Mouse (Mus musculus) myocyte (in vitro differentiated cells): ENCODE results near the gene Prpf31. TPM values are rescaled to one million over a fixed set of nuclear protein-coding genes. Genes with fewer than 3 reads are reported as not detected.

ENCODE experiments used
- H3K27me3 ChIP-seq: one replicate; pipeline ENCODE4 v1.6.1; 2011; ENCODE audit not compliant: control insufficient read depth, insufficient read depth, insufficient read length
- H3K36me3 ChIP-seq: one replicate; pipeline ENCODE4 v1.6.1; 2011; ENCODE audit not compliant: control insufficient read depth, insufficient read depth
- H3K4me2 ChIP-seq: one replicate; pipeline ENCODE4 v1.6.1; 2011; ENCODE audit warnings: low read depth, control low read depth
- H3K4me3 ChIP-seq: one replicate; pipeline ENCODE4 v1.5.1; 2011; ENCODE audit warnings: mild to moderate bottlenecking, control low read depth, moderate library complexity
- H3K79me2 ChIP-seq: one replicate; pipeline ENCODE4 v1.6.1; 2011; ENCODE audit not compliant: control insufficient read depth, insufficient read depth
- H3ac ChIP-seq: one replicate; pipeline ENCODE4 v1.6.1; 2011; ENCODE audit not compliant: control insufficient read depth, insufficient read length
- CEBPB ChIP-seq: IDR thresholded peaks from 2 replicates; pipeline ENCODE4 v1.6.1; 2011; ENCODE audit warnings: mild to moderate bottlenecking, moderate library complexity; ENCODE audit not compliant: poor library complexity, insufficient read depth, severe bottlenecking
- E2F4 ChIP-seq: IDR thresholded peaks from one replicate; pipeline ENCODE4 v1.6.1; 2011; ENCODE audit warnings: mild to moderate bottlenecking, control low read depth, moderate library complexity; ENCODE audit not compliant: insufficient read depth
- MAX ChIP-seq: IDR thresholded peaks from one replicate; pipeline ENCODE4 v1.6.1; 2011; ENCODE audit warnings: low read depth, mild to moderate bottlenecking, control low read depth
- MYOD1 ChIP-seq, 3 experiments: IDR thresholded peaks; one replicate each; pipeline ENCODE4 v1.6.1; 2011; ENCODE audit warnings: control low read depth in 2 of 3, low read depth in 2 of 3, mild to moderate bottlenecking in 2 of 3, moderate library complexity in 1 of 3; ENCODE audit not compliant: insufficient read length in 2 of 3, control insufficient read depth in 1 of 3
- MYOG ChIP-seq, 3 experiments: IDR thresholded peaks; one replicate each; pipeline ENCODE4 v1.6.1; 2011; ENCODE audit warnings: control low read depth in 2 of 3, low read depth in 2 of 3, mild to moderate bottlenecking in 2 of 3; ENCODE audit not compliant: insufficient read length in 2 of 3, control insufficient read depth in 1 of 3, insufficient read depth in 1 of 3
- POLR2A ChIP-seq: IDR thresholded peaks from one replicate; pipeline ENCODE4 v1.6.1; 2011; ENCODE audit warnings: low read depth, mild to moderate bottlenecking, control low read depth, moderate library complexity; ENCODE audit not compliant: insufficient read length
- POLR2AphosphoS2 ChIP-seq: IDR thresholded peaks from one replicate; pipeline ENCODE4 v1.6.1; 2011; ENCODE audit warnings: low read depth, control low read depth; ENCODE audit not compliant: insufficient read length
- REST ChIP-seq: IDR thresholded peaks from one replicate; pipeline ENCODE4 v1.6.1; 2011; ENCODE audit warnings: mild to moderate bottlenecking, control low read depth, moderate library complexity; ENCODE audit not compliant: insufficient read depth, insufficient read length
- SRF ChIP-seq: IDR thresholded peaks from one replicate; pipeline ENCODE4 v1.6.1; 2011; ENCODE audit warnings: low read depth; ENCODE audit not compliant: control insufficient read depth, insufficient read length
- TCF12 ChIP-seq: IDR thresholded peaks from one replicate; pipeline ENCODE4 v1.6.1; 2011; ENCODE audit warnings: mild to moderate bottlenecking, control low read depth; ENCODE audit not compliant: poor library complexity, insufficient read depth, severe bottlenecking
- TCF3 ChIP-seq: IDR thresholded peaks from one replicate; pipeline ENCODE4 v1.6.1; 2011; ENCODE audit warnings: low read depth, control low read depth; ENCODE audit not compliant: insufficient read length
- USF1 ChIP-seq: IDR thresholded peaks from one replicate; pipeline ENCODE4 v1.6.1; 2011; ENCODE audit warnings: low read depth, mild to moderate bottlenecking, control low read depth, moderate library complexity
- polyA plus RNA-seq: library from polyadenylated mRNA; unstranded; fragments of >200 nt; fragmentation: generic; extraction: Trizol; gene quantifications from one replicate; pipeline ENCODE4 v1.2.1, GENCODE M21; 2012; ENCODE audit warnings: missing spikeins

Prpf31 gene
- polyA plus RNA-seq, 1 experiment: 54.8 TPM

GRCm38 (mm10) chr7:3677342-3677741, 47.6 kb downstream of the Prpf31 start, which contains the start of gene Tmc4:
Gene Tmc4, minus strand, starts transcription at chr7:3677553.
- H3K36me3 ChIP-seq: no peaks in the 10 kb centered on the region
- TF ChIP-seq CEBPB (no peak), E2F4 (no peak), POLR2A (no peak)
- no peak within 1 kb of the TSS for H3K4me3 ChIP-seq

GRCm38 (mm10) chr7:3683908-3684550, 54.2 kb downstream of the Prpf31 start:
- H3K36me3 ChIP-seq: no peaks in the 10 kb centered on the region

More at GRCm38 (mm10) chr7:3677342-3677741, 47.6 kb downstream of the Prpf31 start, which contains the start of gene Tmc4:
- Histone ChIP-seq H3K27me3 (no peaks in the 10 kb centered on the region), H3ac (no peak within 1 kb of the TSS), H3K4me2 (no peak within 1 kb of the TSS), H3K79me2 (no peaks in the 10 kb centered on the region)

GRCm38 (mm10) chr7:3684698-3685097, 54.9 kb downstream of the Prpf31 start:
- Histone ChIP-seq H3K27me3 (no peaks in the 10 kb centered on the region), H3K4me2 (no peak overlapping the region), H3ac (no peak overlapping the region), H3K79me2 (no peaks in the 10 kb centered on the region), H3K4me3 (no peak overlapping the region), H3K36me3 (no peaks in the 10 kb centered on the region)
- no peak for TF ChIP-seq POLR2AphosphoS2
- no peak for TF ChIP-seq POLR2A
- TF ChIP-seq E2F4: no peak
- TF ChIP-seq CEBPB: no peak
- TF ChIP-seq REST: no peak
- no peak for TF ChIP-seq USF1
- no peak for TF ChIP-seq MYOD1 (IDR thresholded peaks at IDR 0.05; ENCODE audit: control insufficient read depth in 1 of 3, insufficient read length in 2 of 3, low read depth in 2 of 3)
- no peak for TF ChIP-seq MAX
- TF ChIP-seq MYOG (IDR thresholded peaks at IDR 0.05; ENCODE audit: control insufficient read depth in 1 of 3, insufficient read depth in 1 of 3, insufficient read length in 2 of 3, low read depth in 2 of 3): no peak
- TF ChIP-seq TCF3: no peak
- no peak for TF ChIP-seq SRF
- TF ChIP-seq TCF12: no peak

More at GRCm38 (mm10) chr7:3683908-3684550, 54.2 kb downstream of the Prpf31 start:
- Histone ChIP-seq H3K4me3 (no peak overlapping the region), H3K79me2 (no peaks in the 10 kb centered on the region), H3K4me2 (no peak overlapping the region), H3K27me3 (no peaks in the 10 kb centered on the region), H3ac (no peak overlapping the region)
- TF ChIP-seq SRF (no peak), TCF12 (no peak), MYOG (IDR thresholded peaks at IDR 0.05; ENCODE audit: control insufficient read depth in 1 of 3, insufficient read depth in 1 of 3, insufficient read length in 2 of 3, low read depth in 2 of 3) (no peak), TCF3 (no peak), USF1 (no peak), MYOD1 (IDR thresholded peaks at IDR 0.05; ENCODE audit: control insufficient read depth in 1 of 3, insufficient read length in 2 of 3, low read depth in 2 of 3) (no peak), REST (no peak), POLR2A (no peak), CEBPB (no peak), MAX (no peak), POLR2AphosphoS2 (no peak), E2F4 (no peak)

GRCm38 (mm10) chr7:3685400-3686187, 55.8 kb downstream of the Prpf31 start:
- no peak overlapping the region for H3K4me2 ChIP-seq
- H3K79me2 ChIP-seq: no peaks in the 10 kb centered on the region
- no peaks in the 10 kb centered on the region for H3K36me3 ChIP-seq
- no peak overlapping the region for H3ac ChIP-seq
- TF ChIP-seq MYOG (IDR thresholded peaks at IDR 0.05; ENCODE audit: control insufficient read depth in 1 of 3, insufficient read depth in 1 of 3, insufficient read length in 2 of 3, low read depth in 2 of 3) (no peak), TCF12 (no peak), TCF3 (no peak), MAX (no peak), REST (no peak), POLR2AphosphoS2 (no peak), E2F4 (no peak), POLR2A (no peak), USF1 (no peak), SRF (no peak), MYOD1 (IDR thresholded peaks at IDR 0.05; ENCODE audit: control insufficient read depth in 1 of 3, insufficient read length in 2 of 3, low read depth in 2 of 3) (no peak), CEBPB (no peak)
- H3K27me3 ChIP-seq: no peaks in the 10 kb centered on the region
- no peak overlapping the region for H3K4me3 ChIP-seq
